Mouse (Mus musculus): ENCODE measurements around the gene Prkn.

GRCm38 (mm10) chr17:11565681-11566080 lies 725.5 kb downstream of the Prkn start:
- TF ChIP-seq POLR2A (IDR thresholded peaks at IDR 0.05; ENCODE audit: extremely low read depth, insufficient read depth, low read length), result no peak
- no peak for TF ChIP-seq CTCF (IDR thresholded peaks at IDR 0.05; ENCODE audit: extremely low read depth, insufficient read depth, low read length)
